Mouse (Mus musculus) heart, embryonic 13.5 days (tissue): ENCODE measurements around the gene Slc24a4. TPM values are rescaled to one million over a fixed set of nuclear protein-coding genes. Genes with fewer than 3 reads are reported as not detected.
A peak's percentile ranks its signal among the peaks of the same experiment; 100 is the strongest.

Experiments used
- ATAC-seq: fragments of 200-750 bp; cut with Nextera tagmentation; 2 replicates; pipeline ENCODE4 v1.8.0; 2017; ENCODE audit warnings: moderate TSS enrichment; ENCODE audit not compliant: insufficient number of reproducible peaks, low FRiP score, low TSS enrichment; ENCODE audit errors: extremely low read depth
- H3K27ac ChIP-seq: fragments of 300-500 bp; sonication (generic); replicated peaks from 2 replicates; pipeline ENCODE4 v1.5.1; 2015; ENCODE audit warnings: moderate library complexity, mild to moderate bottlenecking, inconsistent platforms
- H3K27me3 ChIP-seq: fragments of 300-500 bp; sonication (generic); replicated peaks from 2 replicates; pipeline ENCODE4 v1.6.1; 2015; ENCODE audit warnings: mild to moderate bottlenecking, inconsistent platforms
- H3K36me3 ChIP-seq: fragments of 300-500 bp; sonication (generic); 2 replicates; pipeline ENCODE4 v1.6.1; 2015; ENCODE audit warnings: mild to moderate bottlenecking, inconsistent platforms
- H3K4me1 ChIP-seq: fragments of 300-500 bp; sonication (generic); 2 replicates; pipeline ENCODE4 v1.6.1; 2015; ENCODE audit warnings: inconsistent platforms
- H3K4me2 ChIP-seq: fragments of 300-500 bp; sonication (generic); 2 replicates; pipeline ENCODE4 v1.6.1; 2015; ENCODE audit warnings: inconsistent platforms, mild to moderate bottlenecking, moderate library complexity
- H3K4me3 ChIP-seq: fragments of 300-500 bp; sonication (generic); 2 replicates; pipeline ENCODE4 v1.5.1; 2015; ENCODE audit warnings: moderate library complexity, mild to moderate bottlenecking, inconsistent platforms
- H3K9ac ChIP-seq: fragments of 300-500 bp; sonication (generic); 2 replicates; pipeline ENCODE4 v1.6.1; 2015; ENCODE audit warnings: inconsistent platforms, mild to moderate bottlenecking, moderate library complexity
- H3K9me3 ChIP-seq: fragments of 300-500 bp; sonication (generic); 2 replicates; pipeline ENCODE4 v1.6.1; 2016; ENCODE audit warnings: inconsistent platforms
- WGBS: fragments of 180-500 bp; shearing (Covaris S2); methylation state at CpG from one replicate; pipeline ENCODE4 v1.1.7; 2015; ENCODE audit warnings: mixed read lengths; 5-methylcytosine and 5-hydroxymethylcytosine counted together
- polyA plus RNA-seq: library from polyadenylated mRNA; unstranded; fragments of >200 nt; fragmentation: Nextera tagmentation; extraction: Ambion mirVana; gene quantifications from 2 replicates; pipeline ENCODE4 v1.2.1, GENCODE M21; 2015

The Slc24a4 gene
- polyA plus RNA-seq, 1 experiment from 2014 or later: 2.8 TPM

GRCm38 (mm10) chr12:102251985-102252384 lies 123.5 kb downstream of the Slc24a4 start:
- Histone ChIP-seq H3K27ac (no peak overlapping the region), H3K27me3 (no peaks in the 10 kb centered on the region), H3K4me2 (no peak overlapping the region), H3K9ac (no peak overlapping the region), H3K36me3 (no peaks in the 10 kb centered on the region), H3K4me1 (no peaks in the 10 kb centered on the region), H3K9me3 (no peaks in the 10 kb centered on the region), H3K4me3 (no peak overlapping the region)
- WGBS: 45% methylated on average over 3 of the region's 3 CpGs
- no peak for ATAC-seq

- H3K4me3 ChIP-seq: no peak overlapping the region
- H3K27ac ChIP-seq: no peak overlapping the region
- H3K9ac ChIP-seq: no peak overlapping the region
- no peak overlapping the region for H3K4me2 ChIP-seq
- ATAC-seq: no peak
- WGBS: 57% methylated on average over 1 of the region's 1 CpGs
- no peaks in the 10 kb centered on the region for H3K36me3 ChIP-seq
- no peaks in the 10 kb centered on the region for H3K4me1 ChIP-seq
- H3K27me3 ChIP-seq: no peaks in the 10 kb centered on the region
- H3K9me3 ChIP-seq: no peaks in the 10 kb centered on the region
Observed at GRCm38 (mm10) chr12:102252525-102252924, 124.0 kb downstream of the Slc24a4 start.

GRCm38 (mm10) chr12:102255012-102255411 lies 126.5 kb downstream of the Slc24a4 start:
- Histone ChIP-seq H3K36me3 (no peaks in the 10 kb centered on the region), H3K4me3 (no peak overlapping the region), H3K27ac (no peak overlapping the region), H3K4me1 (no peaks in the 10 kb centered on the region), H3K4me2 (no peak overlapping the region), H3K27me3 (no peaks in the 10 kb centered on the region), H3K9me3 (no peaks in the 10 kb centered on the region), H3K9ac (no peak overlapping the region)
- ATAC-seq: no peak

GRCm38 (mm10) chr12:102258522-102259112 lies 130.1 kb downstream of the Slc24a4 start:
- no peak overlapping the region for H3K9ac ChIP-seq
- peaks cover 14% of the 10 kb centered on the region for H3K4me1 ChIP-seq
- no peaks in the 10 kb centered on the region for H3K27me3 ChIP-seq
- H3K36me3 ChIP-seq: no peaks in the 10 kb centered on the region
- H3K4me2 ChIP-seq: no peak overlapping the region
- H3K27ac ChIP-seq: no peak overlapping the region
- no peak for ATAC-seq
- H3K4me3 ChIP-seq: no peak overlapping the region
- 65% methylated on average over 3 of the region's 3 CpGs for WGBS
- no peaks in the 10 kb centered on the region for H3K9me3 ChIP-seq

GRCm38 (mm10) chr12:102261933-102262396 lies 133.4 kb downstream of the Slc24a4 start:
- 0 out of 2 replicates have a peak, but pooled peaks have one; percentile 16 for ATAC-seq
- no peaks in the 10 kb centered on the region for H3K27me3 ChIP-seq
- peaks cover 14% of the 10 kb centered on the region for H3K4me1 ChIP-seq
- H3K4me3 ChIP-seq: no peak overlapping the region
- no peak overlapping the region for H3K9ac ChIP-seq
- H3K36me3 ChIP-seq: no peaks in the 10 kb centered on the region
- no peak overlapping the region for H3K27ac ChIP-seq
- no peaks in the 10 kb centered on the region for H3K9me3 ChIP-seq
- no peak overlapping the region for H3K4me2 ChIP-seq
- WGBS: 33% methylated on average over 8 of the region's 8 CpGs

GRCm38 (mm10) chr12:102262809-102263208 lies 134.3 kb downstream of the Slc24a4 start:
- no peaks in the 10 kb centered on the region for H3K36me3 ChIP-seq
- no peak overlapping the region for H3K9ac ChIP-seq
- peaks cover 14% of the 10 kb centered on the region for H3K4me1 ChIP-seq
- H3K27ac ChIP-seq: no peak overlapping the region
- H3K9me3 ChIP-seq: no peaks in the 10 kb centered on the region
- H3K4me2 ChIP-seq: no peak overlapping the region
- no peaks in the 10 kb centered on the region for H3K27me3 ChIP-seq
- WGBS: 74% methylated on average over 2 of the region's 2 CpGs
- no peak overlapping the region for H3K4me3 ChIP-seq
- ATAC-seq: no peak

GRCm38 (mm10) chr12:102263249-102263648 lies 134.7 kb downstream of the Slc24a4 start:
- H3K27ac ChIP-seq: no peak overlapping the region
- H3K36me3 ChIP-seq: no peaks in the 10 kb centered on the region
- 0 out of 2 replicates have a peak, but pooled peaks cover 1% of the 10 kb centered on the region for H3K27me3 ChIP-seq
- H3K4me1 ChIP-seq: peaks cover 14% of the 10 kb centered on the region
- no peak overlapping the region for H3K9ac ChIP-seq
- H3K4me3 ChIP-seq: no peak overlapping the region
- no peak for ATAC-seq
- H3K4me2 ChIP-seq: no peak overlapping the region
- no peaks in the 10 kb centered on the region for H3K9me3 ChIP-seq

GRCm38 (mm10) chr12:102266433-102266832 lies 137.9 kb downstream of the Slc24a4 start:
- H3K27ac ChIP-seq: no peak overlapping the region
- 0 out of 2 replicates have a peak, but pooled peaks cover 3% of the 10 kb centered on the region for H3K27me3 ChIP-seq
- no peak overlapping the region for H3K9ac ChIP-seq
- H3K4me1 ChIP-seq: peaks cover 18% of the 10 kb centered on the region
- WGBS: 76% methylated on average over 8 of the region's 8 CpGs
- H3K4me2 ChIP-seq: no peak overlapping the region
- no peaks in the 10 kb centered on the region for H3K9me3 ChIP-seq
- H3K4me3 ChIP-seq: no peak overlapping the region
- no peak for ATAC-seq
- H3K36me3 ChIP-seq: no peaks in the 10 kb centered on the region

- Histone ChIP-seq H3K4me2 (no peak overlapping the region), H3K27ac (no peak overlapping the region), H3K4me3 (no peak overlapping the region), H3K9ac (no peak overlapping the region), H3K36me3 (no peaks in the 10 kb centered on the region), H3K4me1 (peaks cover 10% of the 10 kb centered on the region; the same call in 1 of the 2 replicates), H3K9me3 (no peaks in the 10 kb centered on the region), H3K27me3 (0 out of 2 replicates have a peak, but pooled peaks cover 3% of the 10 kb centered on the region)
- 38% methylated on average over 2 of the region's 2 CpGs for WGBS
- ATAC-seq: no peak
Observed at GRCm38 (mm10) chr12:102269144-102269543, 140.6 kb downstream of the Slc24a4 start.

- H3K27ac ChIP-seq: no peak overlapping the region
- no peak overlapping the region for H3K4me2 ChIP-seq
- H3K27me3 ChIP-seq: 0 out of 2 replicates have a peak, but pooled peaks cover 3% of the 10 kb centered on the region
- H3K4me1 ChIP-seq: peaks cover 10% of the 10 kb centered on the region; the same call in 1 of the 2 replicates
- no peak for ATAC-seq
- no peak overlapping the region for H3K9ac ChIP-seq
- no peaks in the 10 kb centered on the region for H3K36me3 ChIP-seq
- no peak overlapping the region for H3K4me3 ChIP-seq
- H3K9me3 ChIP-seq: no peaks in the 10 kb centered on the region
- WGBS: 69% methylated on average over 6 of the region's 6 CpGs
Observed at GRCm38 (mm10) chr12:102270776-102271405, 142.4 kb downstream of the Slc24a4 start.

- Histone ChIP-seq H3K27ac (no peak overlapping the region), H3K9me3 (no peaks in the 10 kb centered on the region), H3K4me1 (peaks cover 10% of the 10 kb centered on the region; the same call in 1 of the 2 replicates), H3K4me3 (no peak overlapping the region), H3K9ac (no peak overlapping the region), H3K36me3 (no peaks in the 10 kb centered on the region), H3K4me2 (no peak overlapping the region), H3K27me3 (0 out of 2 replicates have a peak, but pooled peaks cover 3% of the 10 kb centered on the region)
- 46% methylated on average over 4 of the region's 4 CpGs for WGBS
- ATAC-seq: no peak
Observed at GRCm38 (mm10) chr12:102271447-102271846, 142.9 kb downstream of the Slc24a4 start.
